Mouse (Mus musculus) CH12.LX (cell line): Measurements from ENCODE around the gene Bcl2l15. TPM values are rescaled to one million over a fixed set of nuclear protein-coding genes. Genes with fewer than 3 reads are reported as not detected.

Experiments
- DNase-seq: peaks from one replicate; pipeline ENCODE4 v3.0.0-alpha.2; 2013; ENCODE audit errors: extremely low read depth
- H3K27ac ChIP-seq: 2 replicates; pipeline ENCODE4 v1.5.1; 2012; ENCODE audit warnings: low read depth, mild to moderate bottlenecking, control low read depth, moderate library complexity; ENCODE audit not compliant: insufficient read depth
- H3K27me3 ChIP-seq: replicated peaks from 2 replicates; pipeline ENCODE3; 2012; ENCODE audit warnings: inconsistent platforms
- H3K36me3 ChIP-seq, 2 experiments: replicated peaks in 1 of 2; 2 replicates each; pipeline versions ENCODE3 to v1.6.1; 2012; ENCODE audit warnings: inconsistent platforms in 1 of 2, low read length in 1 of 2, mild to moderate bottlenecking in 1 of 2, mixed read lengths in 1 of 2, moderate library complexity in 1 of 2; ENCODE audit not compliant: control insufficient read depth in 1 of 2, insufficient read depth in 1 of 2
- H3K4me1 ChIP-seq, 2 experiments: 2 replicates each; pipeline ENCODE4 v1.6.1; 2012; ENCODE audit warnings: inconsistent platforms in 1 of 2, moderate library complexity in 1 of 2; ENCODE audit not compliant: insufficient read depth in 2 of 2, control insufficient read depth in 1 of 2
- H3K4me2 ChIP-seq: 2 replicates; pipeline ENCODE4 v1.6.1; 2012; ENCODE audit warnings: low read depth, mild to moderate bottlenecking, control low read depth; ENCODE audit not compliant: poor library complexity, insufficient read depth, severe bottlenecking
- H3K4me3 ChIP-seq, 3 experiments: fragments of 150-350 bp in 1 of 3; sonication (generic) in 1 of 3; replicated peaks in 1 of 3; 2 replicates each; pipeline versions ENCODE3 to v1.5.1; 2011 to 2012; ENCODE audit warnings: low read depth in 2 of 3, low read length in 2 of 3, mild to moderate bottlenecking in 2 of 3, moderate library complexity in 2 of 3, control low read depth in 1 of 3, improper control_type of control experiment in 1 of 3, inconsistent platforms in 1 of 3, mixed read lengths in 1 of 3; ENCODE audit not compliant: poor library complexity in 1 of 3
- H3K79me2 ChIP-seq: replicated peaks from 2 replicates; pipeline ENCODE4 v1.6.1; 2012; ENCODE audit warnings: mild to moderate bottlenecking, moderate library complexity; ENCODE audit not compliant: control insufficient read depth, poor library complexity, insufficient read depth, severe bottlenecking; ENCODE audit errors: extremely low read depth
- H3K9ac ChIP-seq: 2 replicates; pipeline ENCODE4 v1.6.1; 2012; ENCODE audit warnings: low read depth, mild to moderate bottlenecking, control low read depth, moderate library complexity; ENCODE audit not compliant: insufficient read depth
- H3K9me3 ChIP-seq: replicated peaks from 2 replicates; pipeline ENCODE3; 2012; ENCODE audit warnings: low read length, inconsistent platforms, mixed read lengths
- BHLHE40 ChIP-seq: IDR thresholded peaks from 2 replicates; pipeline ENCODE4 v1.6.1; 2011; ENCODE audit warnings: mild to moderate bottlenecking, low read depth, low read length, improper control_type of control experiment
- CHD1 ChIP-seq: IDR thresholded peaks from 2 replicates; pipeline ENCODE4 v1.6.1; 2012; ENCODE audit warnings: low read depth, low read length, improper control_type of control experiment, inconsistent platforms
- CTCF ChIP-seq, 2 experiments: IDR thresholded peaks in 1 of 2; conservative IDR thresholded peaks in 1 of 2; 2 replicates each; pipeline ENCODE4 v1.5.1; 2011 to 2012; ENCODE audit warnings: low read depth in 2 of 2, low read length in 2 of 2, improper control_type of control experiment in 1 of 2, inconsistent platforms in 1 of 2, mild to moderate bottlenecking in 1 of 2, moderate library complexity in 1 of 2
- E2F4 ChIP-seq: IDR thresholded peaks from 2 replicates; pipeline ENCODE4 v1.6.1; 2011; ENCODE audit warnings: low read depth, low read length, improper control_type of control experiment; ENCODE audit not compliant: insufficient replicate concordance
- ELF1 ChIP-seq: IDR thresholded peaks from 2 replicates; pipeline ENCODE4 v1.6.1; 2014; ENCODE audit warnings: low read depth, mild to moderate bottlenecking, inconsistent platforms, low read length, improper control_type of control experiment
- EP300 ChIP-seq: IDR thresholded peaks from 2 replicates; pipeline ENCODE4 v1.6.1; 2011; ENCODE audit warnings: low read length, improper control_type of control experiment
- ETS1 ChIP-seq: conservative IDR thresholded peaks from 2 replicates; pipeline ENCODE4 v1.6.1; 2012; ENCODE audit warnings: low read depth, mild to moderate bottlenecking, inconsistent platforms, low read length, improper control_type of control experiment, moderate library complexity
- IRF4 ChIP-seq: IDR thresholded peaks from 2 replicates; pipeline ENCODE4 v1.6.1; 2014; ENCODE audit warnings: low read depth, mild to moderate bottlenecking, inconsistent platforms, low read length, improper control_type of control experiment
- JUN ChIP-seq: IDR thresholded peaks from 2 replicates; pipeline ENCODE4 v1.6.1; 2011; ENCODE audit warnings: low read depth, mild to moderate bottlenecking, low read length, improper control_type of control experiment, moderate library complexity; ENCODE audit not compliant: insufficient read depth
- MAFK ChIP-seq: IDR thresholded peaks from 2 replicates; pipeline ENCODE4 v1.6.1; 2011; ENCODE audit warnings: low read length, improper control_type of control experiment; ENCODE audit not compliant: insufficient replicate concordance
- MAX ChIP-seq: IDR thresholded peaks from 2 replicates; pipeline ENCODE4 v1.6.1; 2011; ENCODE audit warnings: low read length, improper control_type of control experiment
- MAZ ChIP-seq: IDR thresholded peaks from 2 replicates; pipeline ENCODE4 v1.6.1; 2012; ENCODE audit warnings: low read depth, mild to moderate bottlenecking, inconsistent platforms, low read length, improper control_type of control experiment, moderate library complexity
- MEF2A ChIP-seq: IDR thresholded peaks from 2 replicates; pipeline ENCODE4 v1.6.1; 2014; ENCODE audit warnings: low read depth, mild to moderate bottlenecking, inconsistent platforms, low read length, improper control_type of control experiment, borderline replicate concordance
- MYC ChIP-seq: IDR thresholded peaks from 2 replicates; pipeline ENCODE4 v1.6.1; 2011; ENCODE audit warnings: low read depth, mild to moderate bottlenecking, improper control_type of control experiment, low read length
- NELFE ChIP-seq: IDR thresholded peaks from 2 replicates; pipeline ENCODE4 v1.6.1; 2011; ENCODE audit warnings: low read depth, low read length, improper control_type of control experiment
- PAX5 ChIP-seq: IDR thresholded peaks from 2 replicates; pipeline ENCODE4 v1.6.1; 2012; ENCODE audit warnings: low read length, inconsistent platforms, mixed read lengths
- POLR2AphosphoS2 ChIP-seq: IDR thresholded peaks from 2 replicates; pipeline ENCODE4 v1.6.1; 2011; ENCODE audit warnings: low read depth, low read length, improper control_type of control experiment
- RAD21 ChIP-seq: IDR thresholded peaks from 2 replicates; pipeline ENCODE4 v1.6.1; 2011; ENCODE audit warnings: low read depth, mild to moderate bottlenecking, low read length, improper control_type of control experiment, moderate library complexity
- RCOR1 ChIP-seq: conservative IDR thresholded peaks from 2 replicates; pipeline ENCODE4 v1.6.1; 2012; ENCODE audit warnings: low read depth, mild to moderate bottlenecking, inconsistent platforms, low read length, improper control_type of control experiment
- SMC3 ChIP-seq: IDR thresholded peaks from 2 replicates; pipeline ENCODE4 v1.6.1; 2011; ENCODE audit warnings: low read depth, low read length, improper control_type of control experiment
- TBP ChIP-seq: conservative IDR thresholded peaks from 2 replicates; pipeline ENCODE4 v1.6.1; 2011; ENCODE audit warnings: low read depth, low read length, improper control_type of control experiment
- USF1 ChIP-seq: IDR thresholded peaks from 2 replicates; pipeline ENCODE4 v1.6.1; 2014; ENCODE audit warnings: low read depth, mild to moderate bottlenecking, inconsistent platforms, low read length, improper control_type of control experiment
- USF2 ChIP-seq: conservative IDR thresholded peaks from 2 replicates; pipeline ENCODE4 v1.6.1; 2011; ENCODE audit warnings: low read depth, low read length, improper control_type of control experiment
- ZC3H11A ChIP-seq: IDR thresholded peaks from 2 replicates; pipeline ENCODE4 v1.6.1; 2012; ENCODE audit warnings: low read depth, mild to moderate bottlenecking, inconsistent platforms, low read length, improper control_type of control experiment
- ZKSCAN1 ChIP-seq: IDR thresholded peaks from 2 replicates; pipeline ENCODE4 v1.6.1; 2012; ENCODE audit warnings: low read depth, inconsistent platforms, low read length, improper control_type of control experiment, borderline replicate concordance
- ZMIZ1 ChIP-seq: IDR thresholded peaks from 2 replicates; pipeline ENCODE4 v1.6.1; 2012; ENCODE audit warnings: low read depth, mild to moderate bottlenecking, inconsistent platforms, low read length, improper control_type of control experiment
- ZNF384 ChIP-seq: IDR thresholded peaks from 2 replicates; pipeline ENCODE4 v1.6.1; 2012; ENCODE audit warnings: low read depth, low read length, improper control_type of control experiment, inconsistent platforms
- dilution Hi-C: fragments of 300-500 bp; cut with MboI; formaldehyde crosslinking; loops from 2 replicates; pipeline ENCODE4 v1.14.3; 2020; ENCODE audit warnings: low sequenced_read_pairs; ENCODE audit not compliant: extremely low pct_unique_long_range_greater_than_20kb, extremely low pct_ligation_motif_present
- in situ Hi-C: fragments of 300-500 bp; cut with MboI; formaldehyde crosslinking; loops from 3 replicates; pipeline ENCODE4 v1.14.3; 2019; ENCODE audit warnings: low sequenced_read_pairs, low pct_ligation_motif_present, low pct_unique_long_range_greater_than_20kb, mixed read lengths
- polyA plus RNA-seq: library from polyadenylated mRNA; unstranded; fragments of >175 nt; gene quantifications from 2 replicates; pipeline ENCODE4 v1.2.1, GENCODE M21; 2012; ENCODE audit warnings: low read depth; ENCODE audit not compliant: insufficient read length
- total RNA-seq, 2 experiments: library from RNA; depleted of rRNA; stranded (reverse); fragments of 300-350 nt in 1 of 2; fragments of >200 nt in 1 of 2; gene quantifications; 2 replicates each; pipeline ENCODE4 v1.2.3; 2012 to 2014

Bcl2l15 gene
- total and polyA plus RNA-seq, 3 experiments: 12.2 to 24.9 (median 23.0) TPM

DNA sequence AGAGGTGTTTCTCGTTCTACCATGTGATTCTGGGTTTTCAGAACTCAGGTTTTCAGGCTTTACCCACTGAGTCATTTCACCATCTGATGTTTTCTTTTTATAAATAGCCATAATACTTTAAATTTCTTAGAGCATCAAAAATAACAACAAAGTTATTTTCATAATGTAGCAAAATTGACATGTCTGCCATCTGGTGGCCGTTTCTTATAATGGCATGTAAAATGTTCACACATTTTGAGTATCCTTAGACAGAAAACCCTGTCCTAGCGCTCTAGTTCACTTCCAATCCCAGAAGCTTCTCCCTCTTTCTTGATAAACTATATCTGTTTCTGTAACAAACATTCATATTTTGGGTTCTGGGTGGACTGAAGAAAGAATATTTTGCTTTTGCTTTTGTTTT is 55.2 kb downstream of the Bcl2l15 start:
- dilution Hi-C loops: no loop called here
- no peaks in the 10 kb centered on the region for H3K27me3 ChIP-seq
- in situ Hi-C loops: no loop called here
- no peak overlapping the region for H3K9ac ChIP-seq
- peak; percentile 68 for DNase-seq
- peaks cover under 1 to 20% of the 10 kb centered on the region in 2 experiments; a peak in 3 of 4 replicates for H3K4me1 ChIP-seq
- peaks cover 6% of the 10 kb centered on the region for H3K79me2 ChIP-seq
- no peaks in the 10 kb centered on the region for H3K9me3 ChIP-seq
- TF ChIP-seq ZMIZ1 (no peak), MYC (no peak), MEF2A (0 out of 2 replicates have a peak, but pooled peaks have one; percentile 11), RAD21 (peak; percentile 72), JUN (no peak), IRF4 (0 out of 2 replicates have a peak, but pooled peaks have one; percentile 29), ZNF384 (no peak; the same call in 1 of the 2 replicates), BHLHE40 (no peak), MAZ (no peak), EP300 (no peak), MAX (no peak), TBP (no peak), SMC3 (peak; percentile 85), RCOR1 (no peak), USF1 (no peak), PAX5 (no peak), USF2 (no peak), POLR2AphosphoS2 (no peak), ZKSCAN1 (no peak), ETS1 (no peak), ELF1 (no peak), NELFE (no peak), ZC3H11A (peak; percentile 40; the same call in 1 of the 2 replicates), E2F4 (no peak), CHD1 (no peak), MAFK (no peak), CTCF (conservative IDR thresholded peaks at IDR 0.05 in 1 of 2, IDR thresholded peaks at IDR 0.05 in 1 of 2; ENCODE audit: low read depth in 2 of 2, low read length in 2 of 2) (peak; percentile 21 to 81; a peak in 3 of 4 replicates)
- no peak overlapping the region for H3K4me3 ChIP-seq
- H3K4me2 ChIP-seq: no peak overlapping the region
- H3K27ac ChIP-seq: peak overlapping the region; percentile 21; the same call in 1 of the 2 replicates
- peaks cover 47 to 71% of the 10 kb centered on the region in 2 experiments for H3K36me3 ChIP-seq
